Mouse (Mus musculus) urinary bladder, postnatal 25 days (tissue): ENCODE data around the gene Pars2.

Experiments
- DNase-seq: peaks from one replicate; pipeline ENCODE4 v3.0.0; 2022; ENCODE audit warnings: low spot score

Gene Pars2

GRCm38 (mm10) chr4:106650833-106651527 is at the start of gene Pars2:
TSS of gene Pars2 (plus strand) at chr4:106651069.
- DNase-seq, result peak; percentile 96

- no peak for DNase-seq
These were observed 44.0 kb upstream of the Pars2 start for GRCm38 (mm10) chr4:106606639-106607554.

GRCm38 (mm10) chr4:106607905-106608304 is 43.0 kb upstream of the Pars2 start:
- no peak for DNase-seq

- DNase-seq, result no peak
These were observed 37.8 kb upstream of the Pars2 start for GRCm38 (mm10) chr4:106613105-106613504.

GRCm38 (mm10) chr4:106613560-106613959 is 37.3 kb upstream of the Pars2 start:
- no peak for DNase-seq

DNA sequence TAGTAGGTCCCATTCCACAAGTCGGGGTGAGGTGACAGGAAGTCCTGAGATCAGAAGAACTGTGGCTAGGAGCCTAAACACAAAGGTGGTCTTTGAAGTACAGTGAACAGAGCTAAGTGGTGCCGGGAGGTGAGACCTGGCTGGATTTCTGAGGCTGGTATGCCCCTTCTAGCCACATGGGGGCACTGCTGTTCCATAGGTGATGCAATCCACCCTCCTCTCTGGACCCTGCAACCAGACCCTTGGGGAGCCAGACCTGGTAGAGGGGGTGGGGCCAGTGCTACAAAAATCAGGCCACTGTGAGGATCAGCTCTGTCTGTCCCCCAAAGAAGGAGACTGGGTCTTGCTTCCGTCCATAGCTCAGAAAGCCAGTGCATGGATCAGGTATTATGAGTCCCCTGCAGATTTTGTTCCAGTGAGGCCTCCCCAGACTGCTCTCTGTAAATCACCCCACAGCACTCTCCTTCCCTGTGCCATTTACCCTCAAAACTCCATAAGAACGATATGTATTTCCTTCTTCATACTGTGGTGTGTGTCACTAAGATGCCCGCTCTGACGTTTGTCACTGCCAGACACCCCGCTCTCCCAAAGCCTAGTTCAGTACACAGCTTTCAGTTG is 36.6 kb upstream of the Pars2 start:
- peak; percentile 65 for DNase-seq

- no peak for DNase-seq
These were observed 36.0 kb upstream of the Pars2 start for GRCm38 (mm10) chr4:106614881-106615280.

DNA sequence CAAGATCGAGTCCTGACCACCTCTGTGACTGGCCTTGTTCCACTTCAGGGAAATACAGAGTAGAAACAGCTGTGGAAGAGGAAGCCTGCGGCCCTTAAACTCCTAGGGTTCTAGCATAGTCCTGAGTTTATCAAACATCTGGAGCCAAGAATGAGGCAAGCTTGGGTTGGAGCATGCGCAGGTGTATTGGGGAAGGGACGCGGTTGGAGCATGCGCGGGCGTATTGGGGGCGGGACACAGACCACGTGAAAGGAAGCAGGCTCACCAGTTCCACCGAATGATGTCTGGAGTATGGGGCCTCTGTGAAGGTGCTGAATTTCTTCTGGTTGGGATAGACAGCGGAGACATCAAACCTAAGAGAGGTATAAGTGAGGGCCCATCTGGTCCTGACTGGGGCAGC is 35.2 kb upstream of the Pars2 start:
- no peak for DNase-seq

DNA sequence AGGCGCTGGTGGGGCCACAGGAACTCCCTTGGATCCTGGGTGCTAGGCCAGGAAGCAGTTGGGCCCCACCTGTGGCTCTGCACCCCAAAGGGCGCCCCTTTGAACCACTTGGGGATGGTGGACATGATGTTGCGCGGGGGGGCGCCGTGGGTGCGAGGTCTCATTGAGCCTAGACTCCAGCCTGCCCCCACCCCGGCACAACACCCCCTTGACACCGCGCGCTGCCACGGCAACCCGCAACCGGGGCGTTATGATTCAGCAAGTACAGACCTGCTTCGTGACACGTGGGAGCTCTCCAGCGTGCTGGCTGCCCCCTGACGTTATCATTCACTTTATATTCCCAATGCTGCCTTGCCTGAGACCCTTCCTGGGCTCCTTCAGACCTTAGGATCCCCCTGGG is 33.8 kb upstream of the Pars2 start, which contains the start of gene Lexm:
Lexm (minus strand) TSS at position 186 of the 400 bp plus-strand sequence.
- no peak for DNase-seq

DNA sequence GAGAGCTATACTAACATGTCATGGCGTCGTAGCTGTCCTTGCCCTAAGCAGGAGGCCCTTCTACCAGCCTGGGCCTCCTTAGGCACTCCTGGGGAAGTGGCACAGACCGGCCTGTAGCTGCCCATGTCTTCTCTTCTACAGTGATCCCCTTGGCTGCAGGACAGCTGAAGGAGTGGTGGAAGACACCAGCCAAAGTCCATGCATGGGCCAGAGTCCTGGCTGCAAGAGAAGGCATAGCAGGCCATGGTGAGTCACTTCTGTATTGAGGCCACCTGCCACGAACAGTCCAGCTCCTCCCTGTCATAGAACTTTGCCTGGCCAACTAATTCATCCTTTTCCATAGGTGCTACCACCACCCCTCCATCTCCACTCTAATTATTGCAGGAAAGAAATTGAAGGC is 32.0 kb upstream of the Pars2 start:
- DNase-seq, result no peak

- no peak for DNase-seq
These were observed 29.4 kb upstream of the Pars2 start for GRCm38 (mm10) chr4:106621428-106621827.

- DNase-seq, result peak; percentile 56
These were observed 28.8 kb upstream of the Pars2 start, which contains the start of gene Ttc22 for GRCm38 (mm10) chr4:106622030-106622493. TSS of gene Ttc22 (plus strand) at chr4:106622432.

- no peak for DNase-seq
These were observed 28.2 kb upstream of the Pars2 start for GRCm38 (mm10) chr4:106622712-106623111.

DNA sequence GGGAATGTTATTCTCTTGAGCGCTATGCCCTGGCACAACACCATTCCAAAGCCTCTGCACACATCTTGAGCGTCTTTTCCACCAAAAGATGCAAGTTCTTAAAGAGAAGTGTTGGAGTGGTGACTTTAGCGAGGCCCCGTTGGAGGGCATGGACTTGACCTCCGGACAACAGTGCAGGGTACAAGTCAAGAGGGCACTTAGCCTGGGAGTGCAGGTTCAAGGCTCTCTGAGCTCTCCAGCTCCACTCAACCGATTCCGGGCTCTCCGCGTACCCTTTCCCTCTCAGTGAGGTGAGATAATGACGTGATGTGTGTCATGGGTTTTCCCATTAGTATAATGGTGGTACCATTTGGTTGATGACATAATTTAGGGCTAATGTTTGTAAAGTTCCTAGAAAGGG is 26.6 kb upstream of the Pars2 start:
- no peak for DNase-seq

DNA sequence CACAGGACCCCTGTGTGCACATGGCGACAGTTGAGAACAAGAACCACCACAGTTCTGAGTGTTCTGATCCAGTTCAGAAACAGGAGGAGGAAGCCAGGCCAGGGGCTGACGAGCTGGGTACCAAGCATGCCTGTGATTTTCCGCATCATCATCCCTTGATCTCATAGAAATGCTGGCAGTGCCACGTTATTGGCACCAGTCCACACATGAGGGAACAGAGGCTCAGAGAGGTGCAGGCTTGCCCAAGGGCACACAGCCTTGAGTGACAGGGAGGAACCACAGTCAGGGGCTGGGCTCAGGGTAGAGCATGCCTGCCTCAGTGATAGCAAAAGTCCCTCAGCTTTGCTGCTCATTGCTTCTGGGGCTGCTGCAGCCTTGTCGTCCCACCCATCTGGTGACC is 23.1 kb upstream of the Pars2 start:
- DNase-seq, result no peak

DNA sequence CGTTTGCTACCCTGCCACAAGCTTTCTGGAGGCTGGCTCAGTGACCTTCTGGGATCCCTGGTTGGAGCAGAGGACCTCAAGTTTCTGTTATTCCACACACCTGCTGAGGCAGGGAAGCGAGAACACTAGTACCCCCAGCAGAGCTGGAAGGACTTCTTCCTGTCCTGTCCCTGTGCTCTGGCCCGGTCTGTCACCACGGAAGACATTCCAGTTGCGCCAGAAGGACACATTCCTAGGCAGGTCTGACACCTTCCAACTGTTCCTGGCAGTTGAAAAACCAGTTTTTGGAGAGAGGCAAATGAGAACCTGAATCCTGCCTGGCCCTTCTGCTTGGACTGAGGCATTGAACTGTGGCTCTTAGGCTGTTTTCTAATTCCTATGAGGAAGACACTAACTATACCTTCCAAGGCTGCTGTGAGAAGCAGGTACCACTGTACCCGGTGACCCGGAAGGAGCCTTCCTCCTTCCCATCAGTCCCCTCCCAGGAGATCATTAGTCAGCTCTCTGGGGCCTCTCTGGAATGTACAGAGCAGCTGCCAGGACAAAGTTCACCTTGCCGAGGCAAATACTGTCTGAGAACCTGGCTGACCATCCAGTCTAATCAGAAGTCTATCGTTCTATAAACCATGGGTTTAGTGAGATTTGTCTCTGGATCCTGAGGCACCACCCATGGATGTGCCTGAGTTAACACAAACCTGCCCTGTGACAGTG is 22.1 kb upstream of the Pars2 start:
- no peak for DNase-seq

GRCm38 (mm10) chr4:106629374-106629773 is 21.5 kb upstream of the Pars2 start:
- no peak for DNase-seq

- DNase-seq, result peak; percentile 42
These were observed 20.3 kb upstream of the Pars2 start for GRCm38 (mm10) chr4:106630333-106631220.

DNA sequence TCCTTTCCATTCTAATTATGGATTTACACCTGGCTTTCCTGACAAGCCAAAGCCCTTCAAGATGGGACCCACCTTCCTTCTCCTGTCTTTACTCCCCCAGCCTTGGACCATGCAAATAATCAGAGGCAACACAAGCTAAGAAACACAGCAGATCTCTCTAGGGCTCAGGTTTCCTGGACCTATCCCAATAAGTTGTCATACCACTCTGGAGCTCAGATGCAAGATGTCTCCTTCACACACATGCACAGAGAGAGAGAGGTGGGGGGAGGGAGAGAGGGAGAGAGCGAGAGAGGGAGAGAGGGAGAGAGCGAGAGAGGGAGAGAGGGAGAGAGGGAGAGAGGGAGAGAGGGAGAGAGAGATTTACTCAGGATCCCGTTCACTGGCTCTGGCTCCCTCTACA is 18.6 kb upstream of the Pars2 start:
- no peak for DNase-seq

- no peak for DNase-seq
These were observed 17.4 kb upstream of the Pars2 start for GRCm38 (mm10) chr4:106633281-106634085.
